Mouse (Mus musculus) left cerebral cortex, adult 2 months (tissue): ENCODE measurements around the gene Smap2. TPM values are rescaled to one million over a fixed set of nuclear protein-coding genes. Genes with fewer than 3 reads are reported as not detected.

ENCODE experiments used
- DNase-seq, 2 experiments: peaks; one replicate each; pipeline ENCODE4 v3.0.0; 2021 to 2022; ENCODE audit warnings: low spot score in 2 of 2, mixed read lengths in 1 of 2; ENCODE audit errors: extremely low spot score in 1 of 2
- H3K27ac ChIP-seq: fragments of 200-600 bp; 2 replicates; pipeline ENCODE4 v1.8.1; 2022
- H3K4me3 ChIP-seq: fragments of 200-600 bp; 2 replicates; pipeline ENCODE4 v1.8.1; 2022
- CTCF ChIP-seq: fragments of 200-600 bp; IDR thresholded peaks from 2 replicates; pipeline ENCODE4 v1.8.1; 2022; ENCODE audit warnings: antibody characterized with exemption, mild to moderate bottlenecking, moderate library complexity
- intact Hi-C: fragments of 180-260 bp; cut with DNase I; formaldehyde crosslinking; loops from one replicate; pipeline ENCODE4 v1.15.1; 2025
- microRNA-seq, 2 experiments: library from miRNA; unstranded; fragments of <30 nt; microRNA quantifications; one replicate each; pipeline ENCODE4 v1.2.0; 2021
- total RNA-seq, 2 experiments: library from RNA; stranded (reverse); gene quantifications; 2 replicates each; pipeline ENCODE4 v1.2.3; 2021

Gene Smap2
- total RNA-seq, 2 experiments from 2014 or later, result 186 to 201 TPM

DNA sequence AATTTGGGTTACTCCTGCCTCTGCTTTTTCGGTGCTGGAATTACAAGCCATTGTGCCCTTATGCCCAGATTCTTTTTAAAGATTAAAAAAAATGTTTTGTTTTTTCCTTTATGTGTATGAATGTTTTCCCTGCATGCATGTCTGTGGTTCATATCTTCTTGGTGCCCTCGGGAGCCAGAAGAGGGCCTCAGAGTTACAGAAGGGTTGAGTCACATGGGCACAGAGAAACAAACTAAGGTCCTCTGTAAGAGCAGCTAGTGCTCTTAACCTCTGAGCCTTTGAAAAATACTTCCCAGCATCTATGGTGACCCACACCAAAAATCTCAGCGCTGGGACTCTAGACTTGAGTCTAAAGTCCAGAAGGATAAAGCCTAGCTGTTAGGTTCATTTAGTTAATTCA lies 91.7 kb downstream of the Smap2 start:
- Histone ChIP-seq H3K4me3 (peak overlapping the region; percentile 84), H3K27ac (peak overlapping the region; percentile 90)
- peak; percentile 37 for TF ChIP-seq CTCF
- DNase-seq, result no peak
- intact Hi-C loops, result loop anchor here (1.0 kb wide), 1 partner anchor 26 kb away; the partner anchor contains the start of gene Zfp69

- H3K27ac ChIP-seq, result peak within 1 kb of the TSS; percentile 90
- no peak for TF ChIP-seq CTCF
- intact Hi-C loops, result loop anchor here (1.0 kb wide), 1 partner anchor 27 kb away; the partner anchor contains the start of gene Zfp69
- DNase-seq, result peak; percentile 86 to 87
- H3K4me3 ChIP-seq, result peak within 1 kb of the TSS; percentile 84
Observed at GRCm38 (mm10) chr4:120924554-120925299, 92.3 kb downstream of the Smap2 start, which contains the start of gene Exo5. Exo5 (minus strand) TSS chr4:120925017.

DNA sequence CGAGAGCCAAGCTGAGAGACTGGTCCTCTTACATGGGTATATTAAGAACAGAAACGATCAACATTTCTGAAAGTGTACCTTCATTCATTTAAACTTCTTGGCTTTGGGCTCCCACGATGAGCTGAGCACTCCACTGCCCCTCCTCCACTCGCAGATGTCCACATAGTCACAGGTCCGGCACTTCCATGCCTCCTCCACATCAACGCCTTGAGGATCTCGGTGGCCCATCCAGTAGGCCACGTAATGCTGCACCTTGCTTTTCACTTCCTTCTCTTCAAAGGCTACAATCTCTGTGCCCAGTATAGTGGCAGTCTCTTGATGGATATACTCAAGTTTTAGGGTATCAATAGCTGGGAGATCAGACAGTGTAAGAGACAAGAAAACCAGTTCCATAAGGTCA lies 95.6 kb downstream of the Smap2 start:
- intact Hi-C loops, result no loop called here
- Histone ChIP-seq H3K27ac (no peak overlapping the region), H3K4me3 (no peak overlapping the region)
- TF ChIP-seq CTCF, result no peak
- no peak for DNase-seq

Small RNA genes within 50 kb of the gene (microRNA-seq; reads per million reads assigned to microRNA genes)
- 0.96 to 1.9 reads per million in 2 experiments for gene Mir7015

Other genes starting within 250 kb of the Smap2 start
- 10 to 100 TPM; 49.9 to 53.7 TPM for gene Nfyc, start 185.7 kb downstream of the Smap2 start, total RNA-seq
- gene Rims3, start 162.4 kb downstream of the Smap2 start, total RNA-seq, result 100 to 1,000 TPM; 175 to 181 TPM
- 10 to 100 TPM; 11.5 to 14.7 TPM for gene Exo5, start 92.2 kb downstream of the Smap2 start, total RNA-seq
- gene Zfp69, start 65.5 kb downstream of the Smap2 start, total RNA-seq, result 1 to 10 TPM; 2.1 to 3.2 TPM
- 1 to 10 TPM; 7.0 to 7.4 TPM for gene Col9a2, start 22.1 kb upstream of the Smap2 start, total RNA-seq
- 10 to 100 TPM; 23.5 to 24.7 TPM for gene Zmpste24, start 81.0 kb upstream of the Smap2 start, total RNA-seq
- not detected for gene Tmco2, start 92.0 kb upstream of the Smap2 start, total RNA-seq
- gene Rlf, start 197.8 kb upstream of the Smap2 start, total RNA-seq, result 10 to 100 TPM; 27.5 to 27.8 TPM